ENCODE assay signal across 13 mouse cellular contexts in the genomic region with DNA sequence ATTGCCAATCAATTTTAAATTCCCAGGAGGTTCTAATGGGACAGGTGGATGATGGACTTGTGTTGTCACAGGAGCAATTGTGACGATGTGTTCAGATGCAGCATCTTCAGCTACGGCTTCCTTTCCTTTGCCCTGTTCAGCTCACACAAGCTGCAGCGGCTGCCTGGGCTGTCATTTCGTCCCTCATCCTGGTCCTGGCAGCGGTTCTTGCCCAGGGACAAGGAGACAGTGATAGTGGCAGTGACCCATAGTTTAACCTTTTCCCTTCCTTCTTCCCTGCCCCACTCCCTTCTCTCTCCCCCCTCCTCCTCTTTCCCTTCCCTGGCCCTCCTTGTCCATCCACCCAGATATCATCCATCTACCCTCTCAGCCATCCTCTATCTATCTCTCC. TPM values are rescaled to one million over a fixed set of nuclear protein-coding genes. Genes with fewer than 3 reads are reported as not detected.
DNase-seq lines count a peak whose midpoint lies in the region; ATAC-seq and TF ChIP-seq lines count a peak whose summit lies in the region.
"Had no signal": no experiment of that assay in that cellular context is flagged by ENCODE, and none has a peak within 500 bp of the region (broad histone marks: within the 10 kb centered on the region; RNA-seq: fewer than 3 reads in every experiment).

No protein-coding gene starts in this region.

- no peak; the same call in 1 of the 2 replicates for ATAC-seq in cerebellum, adult (ENCODE audit: insufficient number of reproducible peaks, low FRiP score, low TSS enrichment)
- 0 out of 2 replicates have a peak, but pooled peaks have one; percentile 8 for ATAC-seq in forebrain, embryonic 15.5 days (replicated peaks)
- ATAC-seq in neural tube, embryonic 13.5 days (ENCODE audit: low read depth) = peak; percentile 49; the same call in 1 of the 2 replicates
- ATAC-seq: lung, postnatal 0 days had no signal

- 36% methylated on average over 5 of the region's 5 CpGs for WGBS in cerebellum, adult 2 months
- WGBS in forebrain, embryonic 15.5 days = 83% methylated on average over 5 of the region's 5 CpGs
- 71% methylated on average over 5 of the region's 5 CpGs for WGBS in neural tube, embryonic 13.5 days

- no peak for TF ChIP-seq POLR2A in cerebellum, adult 2 months (IDR thresholded peaks at IDR 0.05; ENCODE audit: borderline replicate concordance, insufficient read depth, low read length)

- no peak overlapping the region for H3K9ac ChIP-seq in forebrain, embryonic 15.5 days (replicated peaks)
- H3K9ac ChIP-seq in neural tube, embryonic 13.5 days = no peak overlapping the region
- H3K9ac ChIP-seq: heart, embryonic 12.5 days had no signal

- H3K27ac ChIP-seq in cerebellum, adult 2 months (ENCODE audit: insufficient read depth, low read length) = peak overlapping the region; percentile 93; the same call in 1 of the 2 replicates
- H3K27ac ChIP-seq in layer of hippocampus, adult 2 months = peak overlapping the region; percentile 81
- no peak overlapping the region for H3K27ac ChIP-seq in forebrain, embryonic 15.5 days (replicated peaks)
- H3K27ac ChIP-seq in neural tube, embryonic 13.5 days (replicated peaks) = no peak overlapping the region

- H3K4me1 ChIP-seq in cerebellum, adult 2 months (ENCODE audit: control insufficient read depth, insufficient read depth, low read length) = peaks cover 11% of the 10 kb centered on the region; the same call in 1 of the 2 replicates
- peaks cover 5% of the 10 kb centered on the region for H3K4me1 ChIP-seq in forebrain, embryonic 15.5 days
- peaks cover 9% of the 10 kb centered on the region for H3K4me1 ChIP-seq in neural tube, embryonic 13.5 days (replicated peaks)

- H3K9me3 ChIP-seq in forebrain, embryonic 15.5 days = no peaks in the 10 kb centered on the region
- H3K9me3 ChIP-seq in neural tube, embryonic 13.5 days = no peaks in the 10 kb centered on the region
- H3K9me3 ChIP-seq: heart, embryonic 12.5 days had no signal

- H3K27me3 ChIP-seq in cerebellum, adult 2 months (ENCODE audit: control insufficient read depth, insufficient read depth, low read length) = no peaks in the 10 kb centered on the region
- H3K27me3 ChIP-seq in forebrain, embryonic 15.5 days = no peaks in the 10 kb centered on the region
- no peaks in the 10 kb centered on the region for H3K27me3 ChIP-seq in neural tube, embryonic 13.5 days
- H3K27me3 ChIP-seq: heart, embryonic 12.5 days; Patski had no signal

- peak; percentile 39 to 47 for DNase-seq in cerebellum, adult 2 months
- DNase-seq in layer of hippocampus, adult 2 months (ENCODE audit: low spot score in 2 of 2) = no peak
- DNase-seq in layer of hippocampus, adult 8-10 months (ENCODE audit: low spot score in 2 of 2) = no peak
- DNase-seq in heart, postnatal 4 days = no peak
- DNase-seq in adrenal gland, postnatal 36 days = no peak

- peaks cover 27% of the 10 kb centered on the region for H3K36me3 ChIP-seq in forebrain, embryonic 15.5 days
- H3K36me3 ChIP-seq in neural tube, embryonic 13.5 days = peaks cover 43% of the 10 kb centered on the region

- no peak for TF ChIP-seq CTCF in cerebellum, adult 2 months (IDR thresholded peaks at IDR 0.05; ENCODE audit: borderline replicate concordance, insufficient read depth, low read depth, low read length)
- no peak for TF ChIP-seq CTCF in layer of hippocampus, adult 2 months (conservative IDR thresholded peaks at IDR 0.05)

- H3K4me2 ChIP-seq in forebrain, embryonic 15.5 days (replicated peaks) = no peak overlapping the region
- no peak overlapping the region for H3K4me2 ChIP-seq in neural tube, embryonic 13.5 days
- H3K4me2 ChIP-seq: heart, embryonic 12.5 days had no signal

- H3K4me3 ChIP-seq in cerebellum, adult 2 months (replicated peaks; ENCODE audit: insufficient read depth, low read depth, low read length) = peak overlapping the region; percentile 7
- no peak overlapping the region for H3K4me3 ChIP-seq in layer of hippocampus, adult 2 months
- H3K4me3 ChIP-seq in forebrain, embryonic 15.5 days = no peak overlapping the region
- H3K4me3 ChIP-seq in neural tube, embryonic 13.5 days = no peak overlapping the region
- H3K4me3 ChIP-seq: gastrocnemius, adult 2 months; heart, embryonic 12.5 days; left cerebral cortex, adult 2 months had no signal

RNA-seq across cellular contexts. Expression of a gene that starts 26.8 kb away (rescaled TPM):
- polyA plus RNA-seq in cerebellum, adult 2 months (2012; rRNA removed) = 72.3 and 74.3 TPM in 2 replicates
- 10 to 100 TPM; 58.5 to 65.1 TPM for total RNA-seq in layer of hippocampus, adult 2 months (2021)
- 10 to 100 TPM; 61.8 to 73.0 (median 69.1) TPM for total RNA-seq in layer of hippocampus, adult 8-10 months (2022)
- 90.7 and 105 TPM in 2 replicates for polyA plus RNA-seq in forebrain, embryonic 15.5 days (2015; fragmentation: Nextera tagmentation; extraction: Ambion mirVana)
- polyA plus RNA-seq in neural tube, embryonic 13.5 days (2015; fragmentation: Nextera tagmentation; extraction: Ambion mirVana) = 86.8 and 87.6 TPM in 2 replicates
- total RNA-seq in heart, postnatal 4 days (2021) = 10 to 100 TPM; 36.0 to 37.1 TPM
- total RNA-seq in adrenal gland, postnatal 36 days (2021) = 10 to 100 TPM; 54.7 to 66.0 TPM

RNA-seq across cellular contexts. Expression of a gene that starts 54.5 kb away (rescaled TPM):
- polyA plus RNA-seq in cerebellum, adult 2 months (2012; rRNA removed) = 63.1 and 72.8 TPM in 2 replicates
- total RNA-seq in layer of hippocampus, adult 2 months (2021) = 10 to 100 TPM; 41.5 to 50.3 TPM
- total RNA-seq in layer of hippocampus, adult 8-10 months (2022) = 10 to 100 TPM; 44.1 to 54.8 (median 47.9) TPM
- 31.7 and 33.2 TPM in 2 replicates for polyA plus RNA-seq in forebrain, embryonic 15.5 days (2015; fragmentation: Nextera tagmentation; extraction: Ambion mirVana)
- 29.9 and 32.7 TPM in 2 replicates for polyA plus RNA-seq in neural tube, embryonic 13.5 days (2015; fragmentation: Nextera tagmentation; extraction: Ambion mirVana)
- total RNA-seq in heart, postnatal 4 days (2021) = 1 to 10 TPM; 5.8 to 6.9 TPM
- 1 to 10 TPM; 7.1 to 7.7 TPM for total RNA-seq in adrenal gland, postnatal 36 days (2021)

Comparison
In these comparisons a context has a peak if more than half of its experiments do, and no peak if none do; other contexts are left out.
1. DNase-seq: peak in cerebellum, adult 2 months (2 of 2); none in layer of hippocampus, adult 2 months (0 of 2), layer of hippocampus, adult 8-10 months (0 of 2), heart, postnatal 4 days (single experiment) and adrenal gland, postnatal 36 days (0 of 2).
2. H3K27ac ChIP-seq: peak in cerebellum, adult 2 months (single experiment) and layer of hippocampus, adult 2 months (single experiment); none in forebrain, embryonic 15.5 days (single experiment) and neural tube, embryonic 13.5 days (single experiment).
3. RNA of a gene that starts 54.5 kb away (total RNA-seq): 44.1 to 54.8 TPM in layer of hippocampus, adult 8-10 months and 41.5 to 50.3 TPM in layer of hippocampus, adult 2 months; 7.1 to 7.7 TPM in adrenal gland, postnatal 36 days and 5.8 to 6.9 TPM in heart, postnatal 4 days; every median in the first group is over 4 times any median in the second.